Mouse (Mus musculus) limb, embryonic 11.5 days (tissue): Measurements from ENCODE around the gene Galntl6. TPM values are rescaled to one million over a fixed set of nuclear protein-coding genes. Genes with fewer than 3 reads are reported as not detected.

Experiments
- ATAC-seq: fragments of 200-750 bp; cut with Nextera tagmentation; 2 replicates; pipeline ENCODE4 v1.8.0; 2017; ENCODE audit warnings: low read depth; ENCODE audit not compliant: insufficient number of reproducible peaks, low FRiP score, low TSS enrichment
- DNase-seq: peaks from one replicate; pipeline ENCODE4 v3.0.0-alpha.2; 2015; ENCODE audit warnings: low spot score
- H3K27ac ChIP-seq: fragments of 300-500 bp; sonication (generic); replicated peaks from 2 replicates; pipeline ENCODE4 v1.5.1; 2014; ENCODE audit warnings: low read depth, mild to moderate bottlenecking, low read length
- H3K27me3 ChIP-seq: fragments of 300-500 bp; sonication (generic); 2 replicates; pipeline ENCODE4 v1.6.1; 2014; ENCODE audit warnings: mild to moderate bottlenecking, low read length, mixed read lengths; ENCODE audit not compliant: control insufficient read depth, insufficient read depth
- H3K36me3 ChIP-seq: fragments of 300-500 bp; sonication (generic); 2 replicates; pipeline ENCODE4 v1.6.1; 2014; ENCODE audit warnings: mild to moderate bottlenecking, low read length, moderate library complexity, mixed read lengths; ENCODE audit not compliant: control insufficient read depth, insufficient read depth
- H3K4me1 ChIP-seq: fragments of 300-500 bp; sonication (generic); 2 replicates; pipeline ENCODE4 v1.6.1; 2014; ENCODE audit warnings: low read length, mixed read lengths; ENCODE audit not compliant: control insufficient read depth, insufficient read depth
- H3K4me2 ChIP-seq: fragments of 300-500 bp; sonication (generic); 2 replicates; pipeline ENCODE4 v1.6.1; 2014; ENCODE audit warnings: low read depth, mild to moderate bottlenecking, moderate library complexity; ENCODE audit not compliant: severe bottlenecking
- H3K4me3 ChIP-seq: fragments of 300-500 bp; sonication (generic); 2 replicates; pipeline ENCODE4 v1.5.1; 2014; ENCODE audit warnings: low read depth, low read length
- H3K9ac ChIP-seq: fragments of 300-500 bp; sonication (generic); 2 replicates; pipeline ENCODE4 v1.6.1; 2014; ENCODE audit warnings: mild to moderate bottlenecking, low read length
- H3K9me3 ChIP-seq: fragments of 300-500 bp; sonication (generic); 2 replicates; pipeline ENCODE4 v1.6.1; 2016; ENCODE audit warnings: low read length; ENCODE audit not compliant: control insufficient read depth
- WGBS: fragments of 180-500 bp; shearing (Covaris S2); extraction: QIAGEN DNeasy Blood & Tissue Kit; methylation state at CpG from one replicate; pipeline ENCODE4 v1.1.7; 2014; 5-methylcytosine and 5-hydroxymethylcytosine counted together
- polyA plus RNA-seq: library from polyadenylated mRNA; unstranded; fragments of >200 nt; fragmentation: Nextera tagmentation; extraction: Ambion mirVana; gene quantifications from 2 replicates; pipeline ENCODE4 v1.2.1, GENCODE M21; 2014

Gene Galntl6
- polyA plus RNA-seq, 1 experiment from 2014 or later = 0.45 TPM

- no peak overlapping the region for H3K27ac ChIP-seq
- 22% methylated on average over 12 of the region's 12 CpGs for WGBS
- H3K9me3 ChIP-seq = no peaks in the 10 kb centered on the region
- peak overlapping the region; percentile 8; the same call in 1 of the 2 replicates for H3K9ac ChIP-seq
- peak; percentile 68 for DNase-seq
- no peaks in the 10 kb centered on the region for H3K4me1 ChIP-seq
- H3K4me2 ChIP-seq = peak overlapping the region; percentile 47
- ATAC-seq = no peak
- H3K27me3 ChIP-seq = no peaks in the 10 kb centered on the region
- no peaks in the 10 kb centered on the region for H3K36me3 ChIP-seq
- H3K4me3 ChIP-seq = peak overlapping the region; percentile 19
These were observed 1112.6 kb downstream of the Galntl6 start for GRCm38 (mm10) chr8:57799797-57800204.

- 51% methylated on average over 4 of the region's 4 CpGs for WGBS
- Histone ChIP-seq H3K27ac (no peak overlapping the region), H3K4me1 (no peaks in the 10 kb centered on the region), H3K4me3 (no peak overlapping the region), H3K36me3 (no peaks in the 10 kb centered on the region), H3K27me3 (no peaks in the 10 kb centered on the region), H3K9ac (no peak overlapping the region), H3K9me3 (no peaks in the 10 kb centered on the region), H3K4me2 (no peak overlapping the region)
- 0 out of 2 replicates have a peak, but pooled peaks have one; percentile 6 for ATAC-seq
- DNase-seq = no peak
These were observed 1119.0 kb downstream of the Galntl6 start for GRCm38 (mm10) chr8:57793455-57793854.

GRCm38 (mm10) chr8:57792246-57792645 lies 1120.2 kb downstream of the Galntl6 start:
- WGBS = 84% methylated on average over 7 of the region's 7 CpGs

GRCm38 (mm10) chr8:57791309-57791721 lies 1121.1 kb downstream of the Galntl6 start:
- Histone ChIP-seq H3K4me3 (no peak overlapping the region), H3K36me3 (no peaks in the 10 kb centered on the region), H3K27ac (no peak overlapping the region), H3K27me3 (no peaks in the 10 kb centered on the region), H3K9ac (no peak overlapping the region), H3K4me2 (no peak overlapping the region), H3K4me1 (no peaks in the 10 kb centered on the region), H3K9me3 (no peaks in the 10 kb centered on the region)
- no peak for DNase-seq
- ATAC-seq = no peak
- WGBS = 33% methylated on average over 5 of the region's 5 CpGs

More at GRCm38 (mm10) chr8:57792246-57792645, 1120.2 kb downstream of the Galntl6 start:
- no peaks in the 10 kb centered on the region for H3K9me3 ChIP-seq
- ATAC-seq = no peak
- H3K27me3 ChIP-seq = no peaks in the 10 kb centered on the region
- H3K4me2 ChIP-seq = no peak overlapping the region
- DNase-seq = no peak
- no peaks in the 10 kb centered on the region for H3K36me3 ChIP-seq
- H3K9ac ChIP-seq = no peak overlapping the region
- H3K27ac ChIP-seq = no peak overlapping the region
- no peaks in the 10 kb centered on the region for H3K4me1 ChIP-seq
- H3K4me3 ChIP-seq = no peak overlapping the region

- no peaks in the 10 kb centered on the region for H3K27me3 ChIP-seq
- 56% methylated on average over 7 of the region's 7 CpGs for WGBS
- H3K4me3 ChIP-seq = no peak overlapping the region
- no peaks in the 10 kb centered on the region for H3K9me3 ChIP-seq
- H3K4me1 ChIP-seq = no peaks in the 10 kb centered on the region
- ATAC-seq (no peak), DNase-seq (no peak)
- H3K36me3 ChIP-seq = no peaks in the 10 kb centered on the region
- no peak overlapping the region for H3K9ac ChIP-seq
- H3K27ac ChIP-seq = no peak overlapping the region
- no peak overlapping the region for H3K4me2 ChIP-seq
These were observed 1132.9 kb downstream of the Galntl6 start for GRCm38 (mm10) chr8:57779551-57779950.

- WGBS = 69% methylated on average over 7 of the region's 7 CpGs
- DNase-seq (no peak), ATAC-seq (no peak)
- Histone ChIP-seq H3K4me1 (no peaks in the 10 kb centered on the region), H3K9me3 (no peaks in the 10 kb centered on the region), H3K27ac (no peak overlapping the region), H3K36me3 (no peaks in the 10 kb centered on the region), H3K4me2 (no peak overlapping the region), H3K27me3 (no peaks in the 10 kb centered on the region), H3K4me3 (no peak overlapping the region), H3K9ac (no peak overlapping the region)
These were observed 1134.3 kb downstream of the Galntl6 start for GRCm38 (mm10) chr8:57777988-57778721.

- no peak for ATAC-seq
- H3K27me3 ChIP-seq = no peaks in the 10 kb centered on the region
These were observed 1135.7 kb downstream of the Galntl6 start for GRCm38 (mm10) chr8:57776723-57777122.

GRCm38 (mm10) chr8:57772732-57773265 lies 1139.6 kb downstream of the Galntl6 start:
- Histone ChIP-seq H3K4me3 (no peak overlapping the region), H3K27me3 (no peaks in the 10 kb centered on the region), H3K36me3 (no peaks in the 10 kb centered on the region), H3K4me2 (no peak overlapping the region), H3K4me1 (no peaks in the 10 kb centered on the region), H3K27ac (no peak overlapping the region), H3K9ac (no peak overlapping the region), H3K9me3 (no peaks in the 10 kb centered on the region)
- WGBS = 27% methylated on average over 12 of the region's 12 CpGs
- ATAC-seq = no peak
- no peak for DNase-seq

More at GRCm38 (mm10) chr8:57776723-57777122, 1135.7 kb downstream of the Galntl6 start:
- 39% methylated on average over 7 of the region's 7 CpGs for WGBS
- H3K4me3 ChIP-seq = no peak overlapping the region
- H3K4me1 ChIP-seq = no peaks in the 10 kb centered on the region
- no peak overlapping the region for H3K9ac ChIP-seq
- no peaks in the 10 kb centered on the region for H3K36me3 ChIP-seq
- no peak overlapping the region for H3K27ac ChIP-seq
- H3K4me2 ChIP-seq = no peak overlapping the region
- H3K9me3 ChIP-seq = no peaks in the 10 kb centered on the region
- no peak for DNase-seq
